Mouse (Mus musculus): ENCODE data around the gene Slc30a1.

DNA sequence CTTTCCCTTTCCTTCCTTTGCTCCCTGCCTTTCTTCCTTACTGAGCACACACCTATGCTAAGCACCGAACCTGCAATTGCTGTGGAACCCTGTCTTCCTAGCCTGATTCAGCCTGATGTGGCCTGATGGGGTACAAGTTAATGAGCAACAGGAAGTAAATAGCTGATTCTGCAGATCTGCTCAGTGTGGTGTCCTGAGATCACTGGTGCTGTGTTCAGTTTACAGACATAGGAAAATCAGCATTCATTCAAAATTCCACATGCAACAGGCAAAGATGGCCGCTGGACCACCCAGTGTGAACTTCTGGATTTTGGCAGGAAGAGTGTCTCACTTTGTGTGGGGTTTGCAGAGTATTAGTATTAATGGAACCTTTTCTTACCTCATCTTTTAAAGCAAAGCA, 12.8 kb downstream of the Slc30a1 start:
- TF ChIP-seq POLR2A (IDR thresholded peaks at IDR 0.05; ENCODE audit: insufficient read depth, low read length) (no peak), CTCF (IDR thresholded peaks at IDR 0.05; ENCODE audit: low read depth, low read length) (no peak)

Data from ES-Bruce4 (cell line).